Mouse (Mus musculus) heart, embryonic 13.5 days (tissue): Measurements from ENCODE around the gene Nek3. TPM values are rescaled to one million over a fixed set of nuclear protein-coding genes. Genes with fewer than 3 reads are reported as not detected.

Source experiments
- polyA plus RNA-seq: library from polyadenylated mRNA; unstranded; fragments of >200 nt; fragmentation: Nextera tagmentation; extraction: Ambion mirVana; gene quantifications from 2 replicates; pipeline ENCODE4 v1.2.1, GENCODE M21; 2015

Nek3 gene
- polyA plus RNA-seq, 1 experiment from 2014 or later: 4.9 TPM

Other genes starting within 250 kb of the Nek3 start
- gene Defb15, start 233.7 kb downstream of the Nek3 start, polyA plus RNA-seq: not detected in 2 replicates
- gene Defb35, start 228.1 kb downstream of the Nek3 start, polyA plus RNA-seq: not detected in 2 replicates
- not detected in 2 replicates for gene Defb13, start 219.7 kb downstream of the Nek3 start, polyA plus RNA-seq
- gene Fam90a1a, start 207.7 kb downstream of the Nek3 start, polyA plus RNA-seq: not detected in 2 replicates
- gene Ccdc70, start 196.7 kb downstream of the Nek3 start, polyA plus RNA-seq: not detected in 2 replicates
- gene Atp7b, start 106.1 kb downstream of the Nek3 start, polyA plus RNA-seq: 1.4 and 1.8 TPM in 2 replicates
- 21.8 and 23.0 TPM in 2 replicates for gene Alg11, start 105.7 kb downstream of the Nek3 start, polyA plus RNA-seq
- gene Nek5, start 41.4 kb downstream of the Nek3 start, polyA plus RNA-seq: 0.14 and 0.44 TPM in 2 replicates
- gene Ckap2, start 19.4 kb upstream of the Nek3 start, polyA plus RNA-seq: 31.6 and 33.3 TPM in 2 replicates
- 22.6 and 23.4 TPM in 2 replicates for gene Vps36, start 26.4 kb upstream of the Nek3 start, polyA plus RNA-seq
- 15.0 and 15.3 TPM in 2 replicates for gene Thsd1, start 60.9 kb upstream of the Nek3 start, polyA plus RNA-seq
- gene Tpte, start 117.0 kb upstream of the Nek3 start, polyA plus RNA-seq: not detected in 2 replicates
- 11.7 and 11.9 TPM in 2 replicates for gene Slc25a15, start 232.2 kb upstream of the Nek3 start, polyA plus RNA-seq
- 46.8 and 50.5 TPM in 2 replicates for gene Mrps31, start 244.9 kb upstream of the Nek3 start, polyA plus RNA-seq